In genomic region chr11:69061255-69061912, GRCm38 (mm10) we compare ENCODE assay signal across 7 mouse cellular contexts. TPM values are rescaled to one million over a fixed set of nuclear protein-coding genes. Genes with fewer than 3 reads are reported as not detected.
DNase-seq lines count a peak whose midpoint lies in the region; ATAC-seq and TF ChIP-seq lines count a peak whose summit lies in the region.

No protein-coding gene starts in this region.

- WGBS in lung, adult 2 months, result 38% methylated on average over 17 of the region's 17 CpGs
- 5% methylated on average over 17 of the region's 17 CpGs for WGBS in embryonic facial prominence, embryonic 11.5 days
- 11% methylated on average over 17 of the region's 17 CpGs for WGBS in hindbrain, postnatal 0 days
- 8% methylated on average over 17 of the region's 17 CpGs for whole genome bisulfite sequencing in midbrain, postnatal 0 days

- H3K4me2 ChIP-seq in embryonic facial prominence, embryonic 11.5 days (ENCODE audit: low read depth, low read length), result peak overlapping the region; percentile 89
- H3K4me2 ChIP-seq in hindbrain, postnatal 0 days (ENCODE audit: low read depth, low read length), result peak overlapping the region; percentile 89
- H3K4me2 ChIP-seq in midbrain, postnatal 0 days (ENCODE audit: low read depth, low read length, poor library complexity, severe bottlenecking), result peak overlapping the region; percentile 86

- H3K9me3 ChIP-seq in embryonic facial prominence, embryonic 11.5 days (replicated peaks; ENCODE audit: control insufficient read depth, low read length), result no peaks in the 10 kb centered on the region
- H3K9me3 ChIP-seq in hindbrain, postnatal 0 days (ENCODE audit: low read length), result no peaks in the 10 kb centered on the region
- H3K9me3 ChIP-seq in midbrain, postnatal 0 days (ENCODE audit: low read length), result no peaks in the 10 kb centered on the region

- DNase-seq in lung, adult 2 months, result no peak
- DNase-seq in lung, postnatal 4 days, result no peak
- no peak for DNase-seq in embryonic facial prominence, embryonic 11.5 days (ENCODE audit: low spot score)
- DNase-seq in hindbrain, postnatal 0 days (ENCODE audit: low spot score), result no peak
- no peak for DNase-seq in midbrain, postnatal 0 days (ENCODE audit: low spot score)
- DNase-seq in adrenal gland, postnatal 14 days, result no peak
- DNase-seq in kidney, adult 18-20 months, result no peak

- H3K4me1 ChIP-seq in lung, adult 2 months (ENCODE audit: control insufficient read depth, insufficient read depth, low read length), result peaks cover 15% of the 10 kb centered on the region
- no peaks in the 10 kb centered on the region for H3K4me1 ChIP-seq in embryonic facial prominence, embryonic 11.5 days (ENCODE audit: control insufficient read depth, insufficient read depth, low read length)
- H3K4me1 ChIP-seq in hindbrain, postnatal 0 days (ENCODE audit: insufficient read depth, low read length), result peaks cover 20% of the 10 kb centered on the region
- H3K4me1 ChIP-seq in midbrain, postnatal 0 days (ENCODE audit: insufficient read depth, low read length), result peaks cover 10% of the 10 kb centered on the region

- H3K36me3 ChIP-seq in embryonic facial prominence, embryonic 11.5 days (replicated peaks; ENCODE audit: control insufficient read depth, insufficient read depth, low read depth, low read length), result no peaks in the 10 kb centered on the region
- H3K36me3 ChIP-seq in hindbrain, postnatal 0 days (ENCODE audit: insufficient read depth, low read length), result no peaks in the 10 kb centered on the region
- no peaks in the 10 kb centered on the region for H3K36me3 ChIP-seq in midbrain, postnatal 0 days (ENCODE audit: insufficient read depth, low read length)

- peak overlapping the region; percentile 95 for H3K4me3 ChIP-seq in lung, adult 2 months (replicated peaks; ENCODE audit: extremely low read depth, low read depth, low read length)
- H3K4me3 ChIP-seq in embryonic facial prominence, embryonic 11.5 days (ENCODE audit: low read depth, low read length), result peak overlapping the region; percentile 76
- peak overlapping the region; percentile 53 for H3K4me3 ChIP-seq in hindbrain, postnatal 0 days (ENCODE audit: low read length)
- H3K4me3 ChIP-seq in midbrain, postnatal 0 days (ENCODE audit: low read depth, low read length), result peak overlapping the region; percentile 90

- no peak overlapping the region for H3K27ac ChIP-seq in embryonic facial prominence, embryonic 11.5 days (replicated peaks; ENCODE audit: low read depth, low read length)
- H3K27ac ChIP-seq in hindbrain, postnatal 0 days, result peak overlapping the region; percentile 89; the same call in 1 of the 2 replicates
- peak overlapping the region; percentile 92; the same call in 1 of the 2 replicates for H3K27ac ChIP-seq in midbrain, postnatal 0 days (ENCODE audit: low read depth, low read length)

- TF ChIP-seq POLR2A in lung, adult 2 months (IDR thresholded peaks at IDR 0.05; ENCODE audit: borderline replicate concordance, extremely low read depth, low read depth, low read length), result no peak

- TF ChIP-seq CTCF in lung, adult 2 months (IDR thresholded peaks at IDR 0.05; ENCODE audit: insufficient read depth, low read length), result no peak
- TF ChIP-seq CTCF in hindbrain, postnatal 0 days (IDR thresholded peaks at IDR 0.05; ENCODE audit: low read depth), result no peak
- TF ChIP-seq CTCF in midbrain, postnatal 0 days (IDR thresholded peaks at IDR 0.05), result no peak

- H3K9ac ChIP-seq in embryonic facial prominence, embryonic 11.5 days (replicated peaks; ENCODE audit: low read length), result no peak overlapping the region
- peak overlapping the region; percentile 69 for H3K9ac ChIP-seq in hindbrain, postnatal 0 days (replicated peaks; ENCODE audit: low read length)
- H3K9ac ChIP-seq in midbrain, postnatal 0 days (replicated peaks; ENCODE audit: low read length, poor library complexity, severe bottlenecking), result peak overlapping the region; percentile 85

- H3K27me3 ChIP-seq in embryonic facial prominence, embryonic 11.5 days (ENCODE audit: control insufficient read depth, insufficient read depth, low read length), result no peaks in the 10 kb centered on the region
- H3K27me3 ChIP-seq in hindbrain, postnatal 0 days (ENCODE audit: insufficient read depth, low read length), result no peaks in the 10 kb centered on the region
- H3K27me3 ChIP-seq in midbrain, postnatal 0 days (ENCODE audit: insufficient read depth, low read length), result no peaks in the 10 kb centered on the region

- ATAC-seq in embryonic facial prominence, embryonic 11.5 days (replicated peaks; ENCODE audit: insufficient number of reproducible peaks, low FRiP score, low TSS enrichment, low read depth), result no peak
- no peak for ATAC-seq in hindbrain, postnatal 0 days
- ATAC-seq in midbrain, postnatal 0 days (ENCODE audit: low FRiP score), result no peak

RNA-seq across cellular contexts. Expression of gene Borcs6, which starts 1.9 kb away (rescaled TPM):
- 21.0 and 22.8 TPM in 2 replicates for polyA plus RNA-seq in lung, adult 2 months (2012; rRNA removed)
- polyA plus RNA-seq in embryonic facial prominence, embryonic 11.5 days (2014; fragmentation: Nextera tagmentation; extraction: Ambion mirVana), result 6.4 and 7.7 TPM in 2 replicates
- 25.4 and 40.8 TPM in 2 replicates for total RNA-seq in hindbrain, postnatal 0 days (2014; rRNA removed)
- polyA plus RNA-seq in hindbrain, postnatal 0 days (2015; fragmentation: Nextera tagmentation; extraction: Ambion mirVana), result 21.3 and 21.9 TPM in 2 replicates
- total RNA-seq in midbrain, postnatal 0 days (2014; rRNA removed), result 33.3 and 39.0 TPM in 2 replicates
- polyA plus RNA-seq in midbrain, postnatal 0 days (2015; fragmentation: Nextera tagmentation; extraction: Ambion mirVana), result 21.1 and 21.3 TPM in 2 replicates
- 19.2 and 20.6 TPM in 2 replicates for total RNA-seq in adrenal gland, postnatal 14 days (2021)

RNA-seq across cellular contexts. Expression of gene Tmem107, which starts 9.2 kb away (rescaled TPM):
- polyA plus RNA-seq in lung, adult 2 months (2012; rRNA removed), result 69.8 and 75.7 TPM in 2 replicates
- polyA plus RNA-seq in embryonic facial prominence, embryonic 11.5 days (2014; fragmentation: Nextera tagmentation; extraction: Ambion mirVana), result 40.4 and 43.1 TPM in 2 replicates
- total RNA-seq in hindbrain, postnatal 0 days (2014; rRNA removed), result 68.9 and 135 TPM in 2 replicates
- 28.6 and 34.1 TPM in 2 replicates for polyA plus RNA-seq in hindbrain, postnatal 0 days (2015; fragmentation: Nextera tagmentation; extraction: Ambion mirVana)
- total RNA-seq in midbrain, postnatal 0 days (2014; rRNA removed), result 42.4 and 61.8 TPM in 2 replicates
- polyA plus RNA-seq in midbrain, postnatal 0 days (2015; fragmentation: Nextera tagmentation; extraction: Ambion mirVana), result 23.8 and 27.8 TPM in 2 replicates
- total RNA-seq in adrenal gland, postnatal 14 days (2021), result 12.0 and 12.3 TPM in 2 replicates

RNA-seq across cellular contexts. Expression of gene Aurkb, which starts 15.9 kb away (rescaled TPM):
- 3.2 and 6.8 TPM in 2 replicates for polyA plus RNA-seq in lung, adult 2 months (2012; rRNA removed)
- polyA plus RNA-seq in embryonic facial prominence, embryonic 11.5 days (2014; fragmentation: Nextera tagmentation; extraction: Ambion mirVana), result 162 and 175 TPM in 2 replicates
- total RNA-seq in hindbrain, postnatal 0 days (2014; rRNA removed), result 15.9 and 21.6 TPM in 2 replicates
- polyA plus RNA-seq in hindbrain, postnatal 0 days (2015; fragmentation: Nextera tagmentation; extraction: Ambion mirVana), result 24.8 and 26.3 TPM in 2 replicates
- total RNA-seq in midbrain, postnatal 0 days (2014; rRNA removed), result 6.9 and 10.5 TPM in 2 replicates
- polyA plus RNA-seq in midbrain, postnatal 0 days (2015; fragmentation: Nextera tagmentation; extraction: Ambion mirVana), result 6.0 and 6.9 TPM in 2 replicates
- 17.1 and 18.8 TPM in 2 replicates for total RNA-seq in adrenal gland, postnatal 14 days (2021)

RNA-seq across cellular contexts. Expression of gene Vamp2, which starts 26.9 kb away (rescaled TPM):
- polyA plus RNA-seq in lung, adult 2 months (2012; rRNA removed), result 120 and 129 TPM in 2 replicates
- 48.8 and 61.9 TPM in 2 replicates for polyA plus RNA-seq in embryonic facial prominence, embryonic 11.5 days (2014; fragmentation: Nextera tagmentation; extraction: Ambion mirVana)
- 146 and 148 TPM in 2 replicates for total RNA-seq in hindbrain, postnatal 0 days (2014; rRNA removed)
- 417 and 489 TPM in 2 replicates for polyA plus RNA-seq in hindbrain, postnatal 0 days (2015; fragmentation: Nextera tagmentation; extraction: Ambion mirVana)
- total RNA-seq in midbrain, postnatal 0 days (2014; rRNA removed), result 144 and 157 TPM in 2 replicates
- 591 and 600 TPM in 2 replicates for polyA plus RNA-seq in midbrain, postnatal 0 days (2015; fragmentation: Nextera tagmentation; extraction: Ambion mirVana)
- total RNA-seq in adrenal gland, postnatal 14 days (2021), result 111 and 139 TPM in 2 replicates

RNA-seq across cellular contexts. Expression of gene Per1, which starts 33.6 kb away (rescaled TPM):
- polyA plus RNA-seq in lung, adult 2 months (2012; rRNA removed), result 36.8 and 78.5 TPM in 2 replicates
- polyA plus RNA-seq in embryonic facial prominence, embryonic 11.5 days (2014; fragmentation: Nextera tagmentation; extraction: Ambion mirVana), result 5.5 and 6.5 TPM in 2 replicates
- 24.4 and 27.1 TPM in 2 replicates for total RNA-seq in hindbrain, postnatal 0 days (2014; rRNA removed)
- 11.9 and 15.9 TPM in 2 replicates for polyA plus RNA-seq in hindbrain, postnatal 0 days (2015; fragmentation: Nextera tagmentation; extraction: Ambion mirVana)
- 28.5 and 47.1 TPM in 2 replicates for total RNA-seq in midbrain, postnatal 0 days (2014; rRNA removed)
- 11.8 and 15.4 TPM in 2 replicates for polyA plus RNA-seq in midbrain, postnatal 0 days (2015; fragmentation: Nextera tagmentation; extraction: Ambion mirVana)
- 116 and 118 TPM in 2 replicates for total RNA-seq in adrenal gland, postnatal 14 days (2021)
